Mouse (Mus musculus) ES-Bruce4 (cell line): ENCODE measurements around the gene Dll4.

Experiments used
- CTCF ChIP-seq: IDR thresholded peaks from one replicate; pipeline ENCODE4 v1.8.1; 2011; ENCODE audit warnings: low read depth, low read length
- EP300 ChIP-seq: IDR thresholded peaks from 2 replicates; pipeline ENCODE4 v1.6.1; 2011; ENCODE audit warnings: low read depth, low read length; ENCODE audit not compliant: insufficient read depth
- POLR2A ChIP-seq: IDR thresholded peaks from one replicate; pipeline ENCODE4 v1.8.1; 2011; ENCODE audit warnings: low read length; ENCODE audit not compliant: insufficient read depth

DNA sequence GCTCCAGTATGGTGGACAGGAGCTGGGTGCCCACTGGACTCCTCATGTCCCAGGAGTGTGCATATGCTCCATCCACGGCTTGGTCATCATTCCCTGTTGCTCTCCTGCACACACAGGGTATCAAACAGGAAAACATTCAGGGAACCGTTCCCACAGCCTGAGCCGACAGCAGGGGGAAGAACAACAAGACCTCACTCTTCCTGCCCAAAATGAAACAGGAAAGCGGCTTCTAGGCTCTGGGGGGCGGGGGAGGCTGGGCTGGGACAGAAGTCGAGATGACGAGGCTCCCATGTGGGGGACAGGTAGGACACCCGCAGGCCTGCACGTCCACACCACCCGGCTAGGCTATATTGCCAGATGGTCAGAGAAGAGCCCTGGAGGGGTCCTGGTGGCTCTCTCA is 10.9 kb downstream of the Dll4 start:
- TF ChIP-seq CTCF (no peak), EP300 (no peak), POLR2A (no peak)
